Mouse (Mus musculus): ENCODE measurements around the gene Ptpn18. TPM values are rescaled to one million over a fixed set of nuclear protein-coding genes. Genes with fewer than 3 reads are reported as not detected.

The Ptpn18 gene
- total and polyA plus RNA-seq, 3 experiments: 39.1 to 73.3 TPM; not detected in 1

DNA sequence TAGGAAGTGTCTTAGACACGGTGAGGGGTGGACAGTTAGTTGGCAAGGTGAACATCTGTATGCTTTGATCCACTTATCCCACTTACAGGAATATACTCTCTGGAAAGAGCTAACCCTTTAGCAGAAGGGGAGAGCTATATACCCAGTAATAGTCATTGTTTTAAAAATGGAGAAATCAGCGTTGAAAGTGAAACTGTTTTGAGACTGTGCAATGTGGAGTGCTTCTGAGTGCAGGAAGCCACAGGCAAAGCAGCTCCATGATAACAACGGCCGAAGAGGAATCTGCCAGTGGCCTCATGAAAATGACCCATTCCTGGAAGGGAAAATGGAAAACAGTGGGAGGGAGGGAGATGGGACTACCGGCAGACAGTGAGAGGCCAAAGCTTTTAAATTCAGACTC, 21.2 kb downstream of the Ptpn18 start:
- H3K4me3 ChIP-seq (ENCODE audit: control insufficient read depth in 1 of 2, insufficient read depth in 1 of 2, low read depth in 2 of 2, low read length in 2 of 2): peak overlapping the region; percentile 47 to 60
- peaks cover 23 to 36% of the 10 kb centered on the region in 2 experiments for H3K4me1 ChIP-seq (ENCODE audit: control insufficient read depth in 1 of 2, insufficient read depth in 2 of 2, low read length in 2 of 2)
- peak overlapping the region; percentile 9 for H3K27ac ChIP-seq (ENCODE audit: control insufficient read depth, low read depth, low read length)

DNA sequence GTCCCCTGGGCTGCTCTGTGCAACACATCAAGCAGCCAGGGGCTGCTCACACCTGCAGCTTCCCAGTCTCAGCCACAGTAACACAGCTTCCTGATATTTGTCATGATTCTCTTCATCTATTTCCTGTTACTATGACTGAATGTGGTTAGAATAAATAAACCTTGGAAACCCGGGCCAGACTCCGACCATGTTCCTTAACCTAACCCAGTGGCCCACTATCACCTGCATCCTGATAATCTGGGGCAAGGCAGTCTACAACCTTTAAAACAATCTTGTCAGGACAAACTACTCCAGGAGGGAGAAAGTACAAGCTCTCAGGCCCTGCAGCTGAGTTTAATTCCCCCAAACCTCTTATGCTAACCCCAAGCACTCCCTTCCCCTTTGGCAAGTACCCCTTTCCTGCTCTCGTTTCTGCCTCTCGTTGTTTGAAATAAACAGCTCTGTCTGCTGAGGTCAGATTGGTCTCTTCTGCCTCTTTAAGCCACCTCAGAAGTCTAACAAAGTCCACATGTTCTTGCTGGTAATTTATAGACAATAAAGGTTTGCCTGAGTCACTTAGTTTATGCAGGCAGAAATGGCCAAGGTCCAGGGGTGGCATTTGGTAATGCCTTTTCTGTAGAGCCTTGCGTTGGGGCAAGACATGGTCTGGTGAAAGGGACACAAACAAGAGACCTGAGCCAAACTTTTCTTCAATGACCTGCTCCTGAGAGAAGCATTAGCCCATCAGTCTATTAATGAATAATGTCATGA, 22.5 kb downstream of the Ptpn18 start:
- no peaks in the 10 kb centered on the region for H3K9me3 ChIP-seq (replicated peaks; ENCODE audit: insufficient read depth, low read length)
- H3K36me3 ChIP-seq (ENCODE audit: control insufficient read depth in 1 of 2, insufficient read depth in 2 of 2, low read length in 2 of 2): peaks cover 0 to 27% of the 10 kb centered on the region in 2 experiments; a peak in 2 of 4 replicates
- H3K27ac ChIP-seq (ENCODE audit: control insufficient read depth, low read depth, low read length): no peak overlapping the region
- no peak overlapping the region for H3K4me3 ChIP-seq (ENCODE audit: control insufficient read depth in 1 of 2, insufficient read depth in 1 of 2, low read depth in 2 of 2, low read length in 2 of 2)
- H3K4me1 ChIP-seq (ENCODE audit: control insufficient read depth in 1 of 2, insufficient read depth in 2 of 2, low read length in 2 of 2): peaks cover 23 to 36% of the 10 kb centered on the region in 2 experiments
- no peaks in the 10 kb centered on the region for H3K79me2 ChIP-seq (ENCODE audit: control insufficient read depth, insufficient read depth, low read length, poor library complexity)
- H3K27me3 ChIP-seq (ENCODE audit: control insufficient read depth in 1 of 2, insufficient read depth in 2 of 2, low read length in 2 of 2): no peaks in the 10 kb centered on the region
- DNase-seq (ENCODE audit: low read depth, low spot score): no peak
- TF ChIP-seq NRF1 (IDR thresholded peaks at IDR 0.05; ENCODE audit: insufficient read depth, low read depth, low read length, poor library complexity, severe bottlenecking) (no peak), EP300 (IDR thresholded peaks at IDR 0.05; ENCODE audit: low read depth in 1 of 2, low read length in 2 of 2) (0 out of 4 replicates have a peak, but pooled peaks of 1 of the 2 experiments have one; percentile 7), CHD1 (IDR thresholded peaks at IDR 0.05; ENCODE audit: low read depth, low read length) (no peak), TCF12 (IDR thresholded peaks at IDR 0.05; ENCODE audit: low read depth, low read length) (no peak)
- H3K9ac ChIP-seq (ENCODE audit: control insufficient read depth, low read depth, low read length, poor library complexity, severe bottlenecking): no peak overlapping the region

More for the DNA sequence above, 21.2 kb downstream of the Ptpn18 start:
- H3K36me3 ChIP-seq (ENCODE audit: control insufficient read depth in 1 of 2, insufficient read depth in 2 of 2, low read length in 2 of 2): peaks cover 0 to 27% of the 10 kb centered on the region in 2 experiments; a peak in 2 of 4 replicates
- peak overlapping the region; percentile 63 for H3K9ac ChIP-seq (ENCODE audit: control insufficient read depth, low read depth, low read length, poor library complexity, severe bottlenecking)
- no peaks in the 10 kb centered on the region for H3K9me3 ChIP-seq (replicated peaks; ENCODE audit: insufficient read depth, low read length)
- DNase-seq (ENCODE audit: low read depth, low spot score): peak; percentile 50
- TF ChIP-seq GATA1 (IDR thresholded peaks at IDR 0.05; ENCODE audit: low read depth, low read length): 0 out of 2 replicates have a peak, but pooled peaks have one; percentile 14
- peak; percentile 11 to 26; a peak in 1 of 4 replicates for TF ChIP-seq EP300 (IDR thresholded peaks at IDR 0.05; ENCODE audit: low read depth in 1 of 2, low read length in 2 of 2)
- TF ChIP-seq SMC3 (IDR thresholded peaks at IDR 0.05; ENCODE audit: low read depth, low read length): no peak
- peak; percentile 31; the same call in 1 of the 2 replicates for TF ChIP-seq ETS1 (IDR thresholded peaks at IDR 0.05; ENCODE audit: low read depth, low read length)
- no peaks in the 10 kb centered on the region for H3K79me2 ChIP-seq (ENCODE audit: control insufficient read depth, insufficient read depth, low read length, poor library complexity)
- H3K27me3 ChIP-seq (ENCODE audit: control insufficient read depth in 1 of 2, insufficient read depth in 2 of 2, low read length in 2 of 2): no peaks in the 10 kb centered on the region

DNA sequence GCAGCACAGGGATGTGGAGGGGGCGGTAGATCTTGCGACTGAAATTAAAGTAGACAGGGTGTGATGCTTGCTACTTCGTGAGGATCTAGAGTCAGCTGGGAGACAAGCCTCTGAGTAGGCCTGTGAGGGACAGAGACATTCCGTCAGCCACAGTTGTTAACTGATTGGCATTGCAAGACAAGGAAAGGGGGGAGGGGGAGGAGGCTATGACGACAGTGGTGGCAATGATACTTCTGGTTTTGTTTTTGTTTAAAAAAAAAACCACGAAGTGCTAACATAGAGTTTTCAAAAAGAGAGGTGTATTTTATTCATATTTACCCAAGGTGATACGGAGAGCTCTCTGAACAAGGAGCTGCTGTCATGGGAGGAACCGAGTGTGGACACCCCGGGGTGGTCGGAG, 24.9 kb downstream of the Ptpn18 start:
- peaks cover 0 to 19% of the 10 kb centered on the region in 2 experiments; a peak in 2 of 4 replicates for H3K36me3 ChIP-seq (ENCODE audit: control insufficient read depth in 1 of 2, insufficient read depth in 2 of 2, low read length in 2 of 2)
- DNase-seq (ENCODE audit: low read depth, low spot score): peak; percentile 89
- peaks cover 14 to 24% of the 10 kb centered on the region in 2 experiments for H3K4me1 ChIP-seq (ENCODE audit: control insufficient read depth in 1 of 2, insufficient read depth in 2 of 2, low read length in 2 of 2)
- H3K27me3 ChIP-seq (ENCODE audit: control insufficient read depth in 1 of 2, insufficient read depth in 2 of 2, low read length in 2 of 2): no peaks in the 10 kb centered on the region
- H3K4me3 ChIP-seq (ENCODE audit: control insufficient read depth in 1 of 2, insufficient read depth in 1 of 2, low read depth in 2 of 2, low read length in 2 of 2): peak overlapping the region; percentile 54 to 76
- H3K79me2 ChIP-seq (ENCODE audit: control insufficient read depth, insufficient read depth, low read length, poor library complexity): no peaks in the 10 kb centered on the region
- peak overlapping the region; percentile 63 for H3K9ac ChIP-seq (ENCODE audit: control insufficient read depth, low read depth, low read length, poor library complexity, severe bottlenecking)
- H3K27ac ChIP-seq (ENCODE audit: control insufficient read depth, low read depth, low read length): peak overlapping the region; percentile 68
- H3K9me3 ChIP-seq (replicated peaks; ENCODE audit: insufficient read depth, low read length): no peaks in the 10 kb centered on the region
- TF ChIP-seq MAFK (IDR thresholded peaks at IDR 0.05; ENCODE audit: borderline replicate concordance, low read depth, low read length) (no peak), GABPA (IDR thresholded peaks at IDR 0.05; ENCODE audit: low read depth, low read length) (no peak), E2F4 (IDR thresholded peaks at IDR 0.05; ENCODE audit: borderline replicate concordance, low read depth, low read length) (no peak), MAX (IDR thresholded peaks at IDR 0.05; ENCODE audit: low read length) (peak; percentile 64), ZC3H11A (IDR thresholded peaks at IDR 0.05; ENCODE audit: low read depth, low read length) (no peak), HCFC1 (IDR thresholded peaks at IDR 0.05; ENCODE audit: low read depth, low read length) (peak; percentile 61), GATA1 (IDR thresholded peaks at IDR 0.05; ENCODE audit: low read depth, low read length) (peak; percentile 90), SIN3A (IDR thresholded peaks at IDR 0.05; ENCODE audit: low read length) (peak; percentile 89), ETS1 (IDR thresholded peaks at IDR 0.05; ENCODE audit: low read depth, low read length) (peak; percentile 100), EP300 (IDR thresholded peaks at IDR 0.05; ENCODE audit: low read depth in 1 of 2, low read length in 2 of 2) (peak; percentile 48 to 78), USF2 (IDR thresholded peaks at IDR 0.05; ENCODE audit: borderline replicate concordance in 1 of 2, insufficient read depth in 1 of 2, low read depth in 1 of 2, low read length in 2 of 2) (no peak), NELFE (IDR thresholded peaks at IDR 0.05; ENCODE audit: low read depth, low read length) (no peak), TCF12 (IDR thresholded peaks at IDR 0.05; ENCODE audit: low read depth, low read length) (no peak; the same call in 1 of the 2 replicates), RCOR1 (IDR thresholded peaks at IDR 0.05; ENCODE audit: low read depth, low read length) (no peak), SMC3 (IDR thresholded peaks at IDR 0.05; ENCODE audit: low read depth, low read length) (no peak), MYC (IDR thresholded peaks at IDR 0.05; ENCODE audit: low read depth, low read length) (no peak), POLR2AphosphoS5 (IDR thresholded peaks at IDR 0.05; ENCODE audit: borderline replicate concordance, low read depth, low read length) (no peak), NRF1 (IDR thresholded peaks at IDR 0.05; ENCODE audit: insufficient read depth, low read depth, low read length, poor library complexity, severe bottlenecking) (no peak), BHLHE40 (IDR thresholded peaks at IDR 0.05; ENCODE audit: borderline replicate concordance, low read depth, low read length) (no peak), MAZ (IDR thresholded peaks at IDR 0.05; ENCODE audit: low read depth, low read length) (peak; percentile 79; the same call in 1 of the 2 replicates)
